Mouse (Mus musculus): Measurements from ENCODE around the gene F2r. TPM values are rescaled to one million over a fixed set of nuclear protein-coding genes. Genes with fewer than 3 reads are reported as not detected.

The F2r gene
- total RNA-seq (2023), result under 1 TPM; 0.15 to 0.32 TPM

GRCm38 (mm10) chr13:95618309-95618712, at the start of gene F2r:
Gene F2r, minus strand, starts transcription at chr13:95618487.

Other genes with a start within 250 kb of the F2r start
- gene Aggf1, start 243.1 kb downstream of the F2r start, total RNA-seq (2023), result 10 to 100 TPM; 46.5 to 50.7 TPM
- gene Crhbp, start 173.6 kb downstream of the F2r start, total RNA-seq (2023), result under 1 TPM in 1 of 2 experiments, not detected in 1; 0.53 TPM
- not detected for gene S100z, start 139.8 kb downstream of the F2r start, total RNA-seq (2023)
- under 1 TPM; 0.44 to 0.47 TPM for gene F2rl1, start 93.3 kb downstream of the F2r start, total RNA-seq (2023)
- not detected for gene F2rl2, start 78.4 kb upstream of the F2r start, total RNA-seq (2023)

Measured in B cell, adult 67 days (primary cell).